Mouse (Mus musculus) stomach, postnatal 0 days (tissue): ENCODE results near the gene H1f0.

Experiments used
- CTCF ChIP-seq: IDR thresholded peaks from 2 replicates; pipeline ENCODE4 v1.5.1; 2016; ENCODE audit warnings: antibody characterized with exemption, low read depth, mild to moderate bottlenecking, moderate library complexity
- EP300 ChIP-seq: optimal IDR thresholded peaks from 2 replicates; pipeline ENCODE3; 2016; ENCODE audit warnings: antibody characterized with exemption

DNA sequence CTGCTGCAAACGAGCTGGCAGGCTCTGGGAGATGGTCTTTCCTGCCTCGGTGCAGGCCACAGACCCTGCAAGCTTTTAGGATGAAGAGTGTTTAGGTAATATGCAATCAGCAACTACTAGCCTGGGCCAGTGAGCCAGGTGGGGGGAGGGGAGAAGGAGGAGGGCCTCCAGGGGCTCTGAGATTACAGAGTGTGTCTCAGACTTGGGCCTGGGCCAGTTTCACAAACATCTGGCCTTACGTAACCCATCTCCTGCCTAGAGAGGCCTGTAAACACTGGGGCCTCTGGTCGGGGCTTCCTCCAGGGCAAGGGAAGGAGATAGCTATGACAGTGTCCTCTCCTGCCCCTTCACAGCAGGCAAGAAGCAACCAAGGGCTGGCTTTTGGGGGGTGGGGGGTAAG lies 49.4 kb upstream of the H1f0 start:
- TF ChIP-seq EP300 (no peak), CTCF (no peak)
